Mouse (Mus musculus) heart, adult 2 months (tissue): ENCODE data around the gene Prkar2b. TPM values are rescaled to one million over a fixed set of nuclear protein-coding genes. Genes with fewer than 3 reads are reported as not detected.

Experiments used
- DNase-seq, 2 experiments: peaks; one replicate each; pipeline ENCODE4 v3.0.0; 2021
- H3K27ac ChIP-seq: fragments of 200-600 bp; 2 replicates; pipeline ENCODE4 v1.8.1; 2022
- H3K27me3 ChIP-seq: fragments of 200-500 bp; 2 replicates; pipeline ENCODE4 v1.6.1; 2012; ENCODE audit warnings: mild to moderate bottlenecking, low read length, inconsistent platforms, mixed read lengths; ENCODE audit not compliant: control insufficient read depth, insufficient read depth
- H3K36me3 ChIP-seq: fragments of 200-500 bp; 2 replicates; pipeline ENCODE4 v1.6.1; 2012; ENCODE audit warnings: low read length, inconsistent platforms; ENCODE audit not compliant: control insufficient read depth, insufficient read depth
- H3K4me1 ChIP-seq: fragments of 200-500 bp; 2 replicates; pipeline ENCODE4 v1.6.1; 2011; ENCODE audit warnings: low read length; ENCODE audit not compliant: control insufficient read depth, insufficient read depth
- H3K4me3 ChIP-seq: fragments of 200-600 bp; 2 replicates; pipeline ENCODE4 v1.8.1; 2022
- H3K79me2 ChIP-seq: fragments of 200-500 bp; replicated peaks from 2 replicates; pipeline ENCODE4 v1.6.1; 2012; ENCODE audit warnings: mild to moderate bottlenecking, inconsistent platforms, low read length, moderate library complexity, mixed read lengths; ENCODE audit not compliant: control insufficient read depth, insufficient read depth
- H3K9ac ChIP-seq: fragments of 200-500 bp; 2 replicates; pipeline ENCODE4 v1.6.1; 2012; ENCODE audit warnings: low read depth, mild to moderate bottlenecking, control low read depth, inconsistent platforms, low read length, mixed read lengths
- CTCF ChIP-seq: fragments of 200-600 bp; IDR thresholded peaks from 2 replicates; pipeline ENCODE4 v1.8.1; 2022; ENCODE audit warnings: antibody characterized with exemption, mild to moderate bottlenecking, moderate library complexity
- EP300 ChIP-seq: fragments of 200-500 bp; IDR thresholded peaks from 2 replicates; pipeline ENCODE4 v1.6.1; 2011; ENCODE audit warnings: low read depth, low read length, control low read depth; ENCODE audit not compliant: insufficient read depth
- POLR2A ChIP-seq: fragments of 200-500 bp; IDR thresholded peaks from 2 replicates; pipeline ENCODE4 v1.6.1; 2011; ENCODE audit warnings: mild to moderate bottlenecking, low read depth, low read length, control low read depth; ENCODE audit not compliant: insufficient read depth
- WGBS: fragments of 180-500 bp; shearing (Covaris S2); methylation state at CpG from one replicate; pipeline ENCODE4 v1.1.7; 2018; 5-methylcytosine and 5-hydroxymethylcytosine counted together
- intact Hi-C: fragments of 180-260 bp; cut with DNase I; formaldehyde crosslinking; loops from one replicate; pipeline ENCODE4 v1.15.1; 2025
- long read RNA-seq: library from polyadenylated mRNA; stranded (forward); transcript quantifications from one replicate; pipeline ENCODE4 v2.0.0, GENCODE M21; 2021
- polyA plus RNA-seq: library from polyadenylated mRNA; depleted of rRNA; stranded (reverse); fragments of >200 nt; gene quantifications from 2 replicates; pipeline ENCODE4 v1.2.3, GENCODE M21; 2012; rRNA removed
- total RNA-seq, 2 experiments: library from RNA; stranded (reverse); gene quantifications; 2 replicates each; pipeline ENCODE4 v1.2.3; 2021

The Prkar2b gene
- 10 to 100 TPM in 1 of 2 experiments, 1 to 10 TPM in 1; 5.4 to 10.4 TPM for total RNA-seq
- 5.9 and 7.9 TPM in 2 replicates for polyA plus RNA-seq
- long read RNA-seq, transcript Prkar2b-202 (11 exons, 3,378 nt) = major isoform, 6 of 6 reads
- long read RNA-seq, partial matches to known transcripts = 0 of 6 reads
- long read RNA-seq, other reads (novel, unspliced or antisense) = 0 of 6 reads

DNA sequence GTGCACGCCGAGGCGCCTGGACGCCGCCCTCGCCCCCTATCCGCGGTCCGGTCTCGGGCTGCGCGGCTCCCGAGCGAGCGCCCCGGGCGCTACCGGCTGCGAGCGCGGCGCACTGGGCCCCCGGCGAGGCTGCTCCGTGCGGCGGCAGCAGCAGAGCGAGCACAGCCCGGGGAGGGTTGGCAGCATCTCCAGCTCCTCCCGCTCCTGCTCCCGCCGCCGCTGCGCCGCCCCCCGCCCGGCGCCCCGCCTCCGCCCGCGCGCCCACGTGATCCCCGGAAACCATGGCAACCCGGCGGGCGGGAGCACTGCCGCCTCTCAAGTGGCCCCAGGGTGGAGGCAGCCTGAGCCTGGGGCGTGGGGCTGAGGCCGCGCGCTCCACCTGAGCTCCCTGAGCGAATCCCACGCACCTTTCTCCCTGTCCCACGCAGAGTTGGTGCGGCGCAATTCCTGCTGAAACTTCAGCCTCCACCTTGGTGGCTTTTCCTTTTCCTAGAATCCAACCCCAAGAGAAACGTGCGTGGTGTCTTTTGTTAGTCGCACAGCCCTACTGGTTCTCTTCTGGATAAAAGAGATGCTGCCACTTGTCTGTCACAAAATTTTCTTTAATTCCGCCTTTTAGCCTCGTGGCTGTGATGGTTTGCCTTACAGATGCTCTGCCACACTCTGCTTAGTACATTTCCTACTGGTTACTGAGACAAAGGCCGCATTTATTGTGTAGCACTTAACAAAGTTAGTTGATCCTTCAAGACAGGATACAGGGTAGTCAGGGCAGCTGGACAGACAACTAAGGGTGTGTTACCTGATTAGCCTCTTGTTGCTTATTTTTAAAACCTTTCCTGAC is at the start of gene Prkar2b:
Prkar2b (minus strand) TSS at position 207 of the 841 bp plus-strand sequence.
- H3K4me1 ChIP-seq = no peaks in the 10 kb centered on the region
- H3K9ac ChIP-seq = peak within 1 kb of the TSS; percentile 68
- TF ChIP-seq POLR2A (no peak), CTCF (no peak), EP300 (no peak)
- peak; percentile 94 to 95 for DNase-seq
- H3K79me2 ChIP-seq = no peaks in the 10 kb centered on the region
- no peaks in the 10 kb centered on the region for H3K36me3 ChIP-seq
- peak within 1 kb of the TSS; percentile 40 for H3K27ac ChIP-seq
- H3K27me3 ChIP-seq = peaks cover 1% of the 10 kb centered on the region; the same call in 1 of the 2 replicates
- WGBS = 3% methylated on average over 60 of the region's 64 CpGs
- peak within 1 kb of the TSS; percentile 57 for H3K4me3 ChIP-seq
- intact Hi-C loops = loop anchor here (5.0 kb wide), 1 partner anchor 81 kb away; no protein-coding TSS in a partner anchor

DNA sequence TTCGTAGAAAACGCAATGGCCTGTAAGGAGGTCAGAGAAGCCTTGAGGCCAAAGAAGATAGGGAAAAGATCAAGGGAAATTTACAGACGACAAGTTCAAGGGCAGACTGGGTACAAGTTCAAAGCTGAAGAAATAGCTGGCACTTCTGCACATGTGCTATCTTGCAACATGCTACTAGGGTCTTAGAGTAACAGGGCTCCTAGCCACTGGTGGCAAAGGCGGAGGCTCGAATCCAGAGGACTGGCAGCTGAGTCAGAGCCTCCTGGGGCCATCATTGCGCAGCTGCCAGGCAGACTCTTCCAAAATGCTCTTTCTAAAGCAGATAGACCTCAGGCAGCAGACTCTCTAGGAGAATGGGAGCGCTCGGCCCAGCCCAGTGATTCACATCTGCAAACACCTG is 48.1 kb upstream of the Prkar2b start:
- no peak overlapping the region for H3K27ac ChIP-seq
- peaks cover 2% of the 10 kb centered on the region for H3K4me1 ChIP-seq
- no peaks in the 10 kb centered on the region for H3K79me2 ChIP-seq
- intact Hi-C loops = no loop called here
- H3K9ac ChIP-seq = no peak overlapping the region
- H3K36me3 ChIP-seq = no peaks in the 10 kb centered on the region
- WGBS = 89% methylated on average over 8 of the region's 8 CpGs
- H3K4me3 ChIP-seq = no peak overlapping the region
- no peak for TF ChIP-seq CTCF
- TF ChIP-seq POLR2A = no peak
- no peak for TF ChIP-seq EP300
- DNase-seq = no peak
- no peaks in the 10 kb centered on the region for H3K27me3 ChIP-seq

DNA sequence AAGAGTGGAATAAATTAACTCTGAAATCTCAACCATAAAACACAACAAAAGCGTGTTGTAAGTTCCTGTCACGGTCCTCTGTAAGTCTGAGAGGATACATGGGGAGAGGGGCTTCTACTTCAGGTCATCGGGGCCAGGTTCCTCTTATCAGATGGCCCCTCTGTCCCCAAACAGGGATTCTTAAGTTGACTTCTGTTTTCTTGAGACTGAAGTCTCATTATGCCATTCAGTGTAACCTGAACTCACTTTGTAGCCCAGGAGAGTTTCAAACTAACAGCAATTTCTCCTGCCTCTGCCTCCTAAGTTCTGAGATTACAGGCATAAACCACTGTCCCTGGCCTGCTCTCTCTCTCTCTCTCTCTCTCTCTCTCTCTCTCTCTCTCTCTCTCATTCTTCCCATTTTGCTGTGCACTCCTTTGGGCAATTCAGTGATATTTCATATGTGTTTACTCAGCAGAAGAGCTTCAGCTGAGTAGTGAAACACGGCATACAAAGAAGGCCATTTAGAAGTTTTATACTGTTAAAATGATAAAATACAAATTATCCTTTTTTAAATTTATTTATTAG is 43.9 kb upstream of the Prkar2b start:
- H3K27me3 ChIP-seq = no peaks in the 10 kb centered on the region
- H3K9ac ChIP-seq = no peak overlapping the region
- intact Hi-C loops = no loop called here
- H3K36me3 ChIP-seq = no peaks in the 10 kb centered on the region
- WGBS = 85% methylated on average over 4 of the region's 4 CpGs
- H3K79me2 ChIP-seq = no peaks in the 10 kb centered on the region
- no peak overlapping the region for H3K27ac ChIP-seq
- no peak for DNase-seq
- peaks cover 2% of the 10 kb centered on the region for H3K4me1 ChIP-seq
- H3K4me3 ChIP-seq = no peak overlapping the region
- no peak for TF ChIP-seq POLR2A

GRCm38 (mm10) chr12:32104451-32104862 is 43.4 kb upstream of the Prkar2b start:
- 45% methylated on average over 6 of the region's 6 CpGs for WGBS
- Histone ChIP-seq H3K9ac (no peak overlapping the region), H3K4me1 (peaks cover 2% of the 10 kb centered on the region), H3K36me3 (no peaks in the 10 kb centered on the region), H3K27me3 (no peaks in the 10 kb centered on the region), H3K4me3 (no peak overlapping the region), H3K79me2 (no peaks in the 10 kb centered on the region), H3K27ac (no peak overlapping the region)
- DNase-seq = peak; percentile 51 to 74
- intact Hi-C loops = no loop called here
- no peak for TF ChIP-seq POLR2A
- no peak for TF ChIP-seq CTCF
- no peak for TF ChIP-seq EP300

- 94% methylated on average over 4 of the region's 4 CpGs for WGBS
- Histone ChIP-seq H3K27me3 (no peaks in the 10 kb centered on the region), H3K9ac (no peak overlapping the region), H3K36me3 (no peaks in the 10 kb centered on the region), H3K4me1 (peaks cover 2% of the 10 kb centered on the region), H3K4me3 (no peak overlapping the region), H3K27ac (no peak overlapping the region), H3K79me2 (no peaks in the 10 kb centered on the region)
- TF ChIP-seq EP300 (no peak), CTCF (no peak), POLR2A (no peak)
- DNase-seq = peak in 1 of 2 experiments; percentile 10
- intact Hi-C loops = no loop called here
Measured at GRCm38 (mm10) chr12:32101306-32101705, 40.2 kb upstream of the Prkar2b start.

DNA sequence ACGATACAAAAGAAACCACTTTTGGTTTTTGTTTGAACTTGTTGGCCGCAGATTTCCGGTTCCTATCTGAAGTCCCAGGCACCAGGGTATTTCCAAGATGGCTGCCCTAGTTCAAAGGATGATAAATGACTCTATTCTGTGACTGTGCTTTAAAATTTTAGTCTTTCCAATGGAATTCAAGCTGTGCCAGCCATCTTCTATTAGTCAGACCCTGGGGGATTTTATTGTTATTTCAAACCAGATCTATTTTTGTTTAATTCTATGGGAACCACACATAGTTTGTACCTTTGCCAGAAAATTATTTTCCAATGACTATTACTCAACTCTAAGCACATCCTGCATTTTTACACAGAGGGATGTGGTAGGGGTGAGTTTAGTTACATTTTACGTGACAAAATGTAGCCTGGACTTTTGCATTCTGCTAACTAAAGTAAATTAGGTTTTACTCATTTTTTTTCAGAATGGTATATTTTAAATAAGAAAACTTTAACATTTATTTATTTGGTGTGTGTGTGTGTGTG is 38.6 kb upstream of the Prkar2b start:
- Histone ChIP-seq H3K4me1 (peaks cover 4% of the 10 kb centered on the region), H3K27me3 (no peaks in the 10 kb centered on the region), H3K79me2 (no peaks in the 10 kb centered on the region), H3K36me3 (no peaks in the 10 kb centered on the region), H3K27ac (no peak overlapping the region), H3K9ac (no peak overlapping the region), H3K4me3 (no peak overlapping the region)
- no peak for DNase-seq
- TF ChIP-seq EP300 (no peak), POLR2A (no peak), CTCF (no peak)
- intact Hi-C loops = no loop called here
- WGBS = 72% methylated on average over 4 of the region's 4 CpGs
